ENCODE assay signal across 12 mouse cellular contexts in the genomic region with DNA sequence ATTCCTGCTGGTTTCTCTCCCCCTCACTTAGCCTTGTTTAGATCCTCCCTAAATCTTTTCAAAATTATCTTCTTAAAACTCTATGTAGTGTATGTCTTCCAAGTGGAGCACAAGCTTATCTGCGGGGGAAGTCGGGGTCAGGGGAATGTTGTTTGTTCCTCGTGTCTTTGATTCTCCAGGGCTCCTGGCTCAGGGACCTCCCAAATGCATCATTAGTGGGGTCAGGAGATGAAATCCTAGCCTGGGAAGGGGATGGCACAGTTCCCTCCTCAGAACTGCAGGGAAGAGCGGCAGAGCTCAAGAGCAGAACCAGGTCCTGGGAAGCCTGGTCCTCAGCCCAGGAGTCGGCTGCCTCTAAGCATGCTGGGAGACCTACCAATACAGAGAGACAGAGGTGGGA. TPM values are rescaled to one million over a fixed set of nuclear protein-coding genes. Genes with fewer than 3 reads are reported as not detected.
DNase-seq lines count a peak whose midpoint lies in the region; ATAC-seq and TF ChIP-seq lines count a peak whose summit lies in the region.
"Had no signal": no experiment of that assay in that cellular context is flagged by ENCODE, and none has a peak within 500 bp of the region (broad histone marks: within the 10 kb centered on the region; RNA-seq: fewer than 3 reads in every experiment).

No protein-coding gene starts in this region.

- WGBS in limb, embryonic 15.5 days = 62% methylated on average over 5 of the region's 5 CpGs
- 55% methylated on average over 5 of the region's 5 CpGs for WGBS in limb, embryonic 10.5 days
- 39% methylated on average over 5 of the region's 5 CpGs for WGBS in heart, embryonic 13.5 days
- WGBS in liver, embryonic 13.5 days (ENCODE audit: insufficient replicate concordance) = 58% methylated on average over 5 of the region's 5 CpGs

- TF ChIP-seq CTCF in cortical plate, adult 2 months (IDR thresholded peaks at IDR 0.05; ENCODE audit: extremely low read depth, insufficient read depth, low read length) = no peak

- no peak for ATAC-seq in limb, embryonic 15.5 days (ENCODE audit: insufficient number of reproducible peaks, low FRiP score, low TSS enrichment, low read depth)
- no peak for ATAC-seq in heart, embryonic 13.5 days (ENCODE audit: extremely low read depth, insufficient number of reproducible peaks, low FRiP score, low TSS enrichment)
- ATAC-seq in liver, embryonic 13.5 days (ENCODE audit: low read depth) = no peak
- no peak for ATAC-seq in activated CD4-positive, CD25-positive, alpha-beta regulatory T cell, adult 4 months

- no peak for TF ChIP-seq POLR2A in cortical plate, adult 2 months (IDR thresholded peaks at IDR 0.05; ENCODE audit: extremely low read depth, insufficient read depth, low read length)

- H3K27ac ChIP-seq in limb, embryonic 15.5 days = peak overlapping the region; percentile 47
- H3K27ac ChIP-seq in limb, embryonic 10.5 days = no peak overlapping the region
- H3K27ac ChIP-seq in cortical plate, adult 2 months (ENCODE audit: insufficient read depth, low read length) = peak overlapping the region; percentile 69; the same call in 1 of the 2 replicates
- peak overlapping the region; percentile 66 for H3K27ac ChIP-seq in heart, embryonic 13.5 days (replicated peaks)
- H3K27ac ChIP-seq in liver, embryonic 13.5 days = peak overlapping the region; percentile 71
- H3K27ac ChIP-seq: limb, embryonic 13.5 days had no signal

- H3K4me3 ChIP-seq in limb, embryonic 15.5 days = no peak overlapping the region
- H3K4me3 ChIP-seq in limb, embryonic 10.5 days = no peak overlapping the region
- no peak overlapping the region for H3K4me3 ChIP-seq in cortical plate, adult 2 months (ENCODE audit: insufficient read depth, low read length)
- H3K4me3 ChIP-seq in heart, embryonic 13.5 days = no peak overlapping the region
- H3K4me3 ChIP-seq in liver, embryonic 13.5 days (replicated peaks) = no peak overlapping the region
- H3K4me3 ChIP-seq: limb, embryonic 13.5 days had no signal

- peaks cover 32% of the 10 kb centered on the region for H3K4me1 ChIP-seq in limb, embryonic 15.5 days
- H3K4me1 ChIP-seq in limb, embryonic 10.5 days = peaks cover 9% of the 10 kb centered on the region
- H3K4me1 ChIP-seq in cortical plate, adult 2 months (ENCODE audit: control insufficient read depth, insufficient read depth, low read length) = no peaks in the 10 kb centered on the region
- H3K4me1 ChIP-seq in heart, embryonic 13.5 days = peaks cover 65% of the 10 kb centered on the region
- H3K4me1 ChIP-seq in liver, embryonic 13.5 days (replicated peaks) = peaks cover 79% of the 10 kb centered on the region

- no peaks in the 10 kb centered on the region for H3K27me3 ChIP-seq in limb, embryonic 15.5 days
- no peaks in the 10 kb centered on the region for H3K27me3 ChIP-seq in limb, embryonic 10.5 days (ENCODE audit: low read depth, poor library complexity, severe bottlenecking)
- no peaks in the 10 kb centered on the region for H3K27me3 ChIP-seq in heart, embryonic 13.5 days (replicated peaks)
- H3K27me3 ChIP-seq in liver, embryonic 13.5 days = no peaks in the 10 kb centered on the region
- H3K27me3 ChIP-seq: limb, embryonic 13.5 days had no signal

- DNase-seq in limb, embryonic 10.5 days (ENCODE audit: low spot score) = no peak
- DNase-seq in liver, embryonic 13.5 days = no peak
- no peak for DNase-seq in cerebellum, postnatal 14 days
- DNase-seq in layer of hippocampus, adult 11-12 months (ENCODE audit: low spot score) = no peak
- DNase-seq: cerebellum, adult 9-11 months had no signal

- H3K4me2 ChIP-seq in limb, embryonic 15.5 days = no peak overlapping the region
- H3K4me2 ChIP-seq in heart, embryonic 13.5 days = no peak overlapping the region
- H3K4me2 ChIP-seq in liver, embryonic 13.5 days = 0 out of 2 replicates have a peak overlapping the region, but pooled peaks have one; percentile 15
- H3K4me2 ChIP-seq: limb, embryonic 13.5 days had no signal

- H3K9ac ChIP-seq in limb, embryonic 15.5 days = no peak overlapping the region
- H3K9ac ChIP-seq in heart, embryonic 13.5 days = no peak overlapping the region
- H3K9ac ChIP-seq in liver, embryonic 13.5 days = peak overlapping the region; percentile 6; the same call in 1 of the 2 replicates
- H3K9ac ChIP-seq: limb, embryonic 13.5 days had no signal

- no peaks in the 10 kb centered on the region for H3K9me3 ChIP-seq in limb, embryonic 15.5 days
- H3K9me3 ChIP-seq in limb, embryonic 10.5 days (replicated peaks) = no peaks in the 10 kb centered on the region
- H3K9me3 ChIP-seq in heart, embryonic 13.5 days = no peaks in the 10 kb centered on the region
- no peaks in the 10 kb centered on the region for H3K9me3 ChIP-seq in liver, embryonic 13.5 days (replicated peaks)
- H3K9me3 ChIP-seq: limb, embryonic 13.5 days had no signal

- H3K36me3 ChIP-seq in limb, embryonic 15.5 days = no peaks in the 10 kb centered on the region
- H3K36me3 ChIP-seq in limb, embryonic 10.5 days = no peaks in the 10 kb centered on the region
- no peaks in the 10 kb centered on the region for H3K36me3 ChIP-seq in heart, embryonic 13.5 days
- H3K36me3 ChIP-seq in liver, embryonic 13.5 days = no peaks in the 10 kb centered on the region
- H3K36me3 ChIP-seq: limb, embryonic 13.5 days had no signal

RNA-seq across cellular contexts. Expression of gene Tmem140, which starts 2.3 kb away (rescaled TPM):
- polyA plus RNA-seq in limb, embryonic 15.5 days (2015; fragmentation: Nextera tagmentation; extraction: Ambion mirVana) = 2.4 TPM in 2 replicates
- 2.3 and 2.7 TPM in 2 replicates for polyA plus RNA-seq in limb, embryonic 10.5 days (2016; fragmentation: Nextera tagmentation; extraction: Ambion mirVana)
- 1.8 and 2.7 TPM in 2 replicates for polyA plus RNA-seq in cortical plate, adult 2 months (2012; rRNA removed)
- 0.92 and 1.5 TPM in 2 replicates for polyA plus RNA-seq in heart, embryonic 13.5 days (2015; fragmentation: Nextera tagmentation; extraction: Ambion mirVana)
- polyA plus RNA-seq in liver, embryonic 13.5 days (2015; fragmentation: Nextera tagmentation; extraction: Ambion mirVana) = 2.4 and 2.7 TPM in 2 replicates
- 10 to 100 TPM; 16.8 to 22.6 TPM for polyA plus RNA-seq in activated CD4-positive, CD25-positive, alpha-beta regulatory T cell, adult 4 months (2017; shearing (Covaris generic))

RNA-seq across cellular contexts. Expression of gene Cyren, which starts 12.6 kb away (rescaled TPM):
- 13.4 and 15.8 TPM in 2 replicates for polyA plus RNA-seq in limb, embryonic 15.5 days (2015; fragmentation: Nextera tagmentation; extraction: Ambion mirVana)
- polyA plus RNA-seq in limb, embryonic 10.5 days (2016; fragmentation: Nextera tagmentation; extraction: Ambion mirVana) = 19.6 and 20.1 TPM in 2 replicates
- polyA plus RNA-seq in cortical plate, adult 2 months (2012; rRNA removed) = 6.4 and 6.5 TPM in 2 replicates
- 8.6 and 9.2 TPM in 2 replicates for polyA plus RNA-seq in heart, embryonic 13.5 days (2015; fragmentation: Nextera tagmentation; extraction: Ambion mirVana)
- polyA plus RNA-seq in liver, embryonic 13.5 days (2015; fragmentation: Nextera tagmentation; extraction: Ambion mirVana) = 10.5 and 10.6 TPM in 2 replicates
- 1 to 10 TPM; 4.9 to 6.0 TPM for polyA plus RNA-seq in activated CD4-positive, CD25-positive, alpha-beta regulatory T cell, adult 4 months (2017; shearing (Covaris generic))

RNA-seq across cellular contexts. Expression of gene Wdr91, which starts 45.5 kb away (rescaled TPM):
- polyA plus RNA-seq in limb, embryonic 15.5 days (2015; fragmentation: Nextera tagmentation; extraction: Ambion mirVana) = 9.9 and 10.2 TPM in 2 replicates
- polyA plus RNA-seq in limb, embryonic 10.5 days (2016; fragmentation: Nextera tagmentation; extraction: Ambion mirVana) = 9.6 and 13.0 TPM in 2 replicates
- 31.2 and 31.8 TPM in 2 replicates for polyA plus RNA-seq in cortical plate, adult 2 months (2012; rRNA removed)
- 9.4 and 11.2 TPM in 2 replicates for polyA plus RNA-seq in heart, embryonic 13.5 days (2015; fragmentation: Nextera tagmentation; extraction: Ambion mirVana)
- polyA plus RNA-seq in liver, embryonic 13.5 days (2015; fragmentation: Nextera tagmentation; extraction: Ambion mirVana) = 12.3 and 13.8 TPM in 2 replicates
- polyA plus RNA-seq in activated CD4-positive, CD25-positive, alpha-beta regulatory T cell, adult 4 months (2017; shearing (Covaris generic)) = 10 to 100 TPM; 17.8 to 22.1 TPM

RNA-seq across cellular contexts. Expression of gene Stra8, which starts 54.8 kb away (rescaled TPM):
- polyA plus RNA-seq in limb, embryonic 15.5 days (2015; fragmentation: Nextera tagmentation; extraction: Ambion mirVana) = not detected in 2 replicates
- polyA plus RNA-seq in limb, embryonic 10.5 days (2016; fragmentation: Nextera tagmentation; extraction: Ambion mirVana) = not detected in 2 replicates
- polyA plus RNA-seq in cortical plate, adult 2 months (2012; rRNA removed) = not detected in 2 replicates
- polyA plus RNA-seq in heart, embryonic 13.5 days (2015; fragmentation: Nextera tagmentation; extraction: Ambion mirVana) = not detected in 2 replicates
- not detected in 2 replicates for polyA plus RNA-seq in liver, embryonic 13.5 days (2015; fragmentation: Nextera tagmentation; extraction: Ambion mirVana)
- polyA plus RNA-seq in activated CD4-positive, CD25-positive, alpha-beta regulatory T cell, adult 4 months (2017; shearing (Covaris generic)) = under 1 TPM in 1 of 2 experiments, not detected in 1; 0.28 TPM
- polyA plus RNA-seq: frontal cortex, adult 2 months; limb, embryonic 13.5 days; neural tube, embryonic 11.5 days had no signal
